Mouse (Mus musculus) intestine, embryonic 16.5 days (tissue): ENCODE results near the gene Fbxw5. TPM values are rescaled to one million over a fixed set of nuclear protein-coding genes. Genes with fewer than 3 reads are reported as not detected.

Experiments used
- ATAC-seq: fragments of 200-750 bp; cut with Nextera tagmentation; 2 replicates; pipeline ENCODE4 v1.8.0; 2017; ENCODE audit warnings: moderate TSS enrichment, moderate library complexity
- H3K27ac ChIP-seq: fragments of 300-500 bp; sonication (generic); 2 replicates; pipeline ENCODE4 v1.5.1; 2014; ENCODE audit warnings: mild to moderate bottlenecking, low read length
- H3K27me3 ChIP-seq: fragments of 300-500 bp; sonication (generic); replicated peaks from 2 replicates; pipeline ENCODE4 v1.6.1; 2014; ENCODE audit warnings: low read length, control low read depth, mixed read lengths; ENCODE audit not compliant: control insufficient read depth, insufficient read depth
- H3K36me3 ChIP-seq: fragments of 300-500 bp; sonication (generic); 2 replicates; pipeline ENCODE4 v1.6.1; 2014; ENCODE audit warnings: low read length, control low read depth; ENCODE audit not compliant: control insufficient read depth, insufficient read depth
- H3K4me1 ChIP-seq: fragments of 300-500 bp; sonication (generic); 2 replicates; pipeline ENCODE4 v1.6.1; 2014; ENCODE audit warnings: low read length, control low read depth, mixed read lengths; ENCODE audit not compliant: control insufficient read depth, insufficient read depth
- H3K4me2 ChIP-seq: fragments of 300-500 bp; sonication (generic); 2 replicates; pipeline ENCODE4 v1.6.1; 2014; ENCODE audit warnings: low read depth, low read length, control low read depth
- H3K4me3 ChIP-seq: fragments of 300-500 bp; sonication (generic); 2 replicates; pipeline ENCODE4 v1.5.1; 2014; ENCODE audit warnings: mild to moderate bottlenecking, low read length
- H3K9ac ChIP-seq: fragments of 300-500 bp; sonication (generic); 2 replicates; pipeline ENCODE4 v1.6.1; 2014; ENCODE audit warnings: low read depth, low read length
- H3K9me3 ChIP-seq: fragments of 300-500 bp; sonication (generic); 2 replicates; pipeline ENCODE4 v1.6.1; 2016; ENCODE audit warnings: low read length, control low read depth; ENCODE audit not compliant: control insufficient read depth
- WGBS: fragments of 180-500 bp; shearing (Covaris S2); extraction: QIAGEN DNeasy Blood & Tissue Kit; methylation state at CpG from one replicate; pipeline ENCODE4 v1.1.7; 2014; 5-methylcytosine and 5-hydroxymethylcytosine counted together
- polyA plus RNA-seq: library from polyadenylated mRNA; unstranded; fragments of >200 nt; fragmentation: Nextera tagmentation; extraction: Ambion mirVana; gene quantifications from 2 replicates; pipeline ENCODE4 v1.2.1, GENCODE M21; 2015

Fbxw5 gene
- polyA plus RNA-seq, 1 experiment from 2014 or later = 71.9 TPM

GRCm38 (mm10) chr2:25505000-25505399 lies 4.5 kb downstream of the Fbxw5 start:
- no peak overlapping the region for H3K9ac ChIP-seq
- no peak for ATAC-seq
- 100% methylated on average over 1 of the region's 1 CpGs for WGBS

GRCm38 (mm10) chr2:25505860-25506259 lies 5.3 kb downstream of the Fbxw5 start:
- Histone ChIP-seq H3K4me2 (no peak overlapping the region), H3K4me1 (peaks cover 14% of the 10 kb centered on the region), H3K9ac (no peak overlapping the region), H3K27me3 (no peaks in the 10 kb centered on the region), H3K27ac (no peak overlapping the region), H3K36me3 (0 out of 2 replicates have a peak, but pooled peaks cover 10% of the 10 kb centered on the region), H3K9me3 (no peaks in the 10 kb centered on the region), H3K4me3 (no peak overlapping the region)
- 92% methylated on average over 4 of the region's 4 CpGs for WGBS
- no peak for ATAC-seq

More at GRCm38 (mm10) chr2:25505000-25505399, 4.5 kb downstream of the Fbxw5 start:
- no peak overlapping the region for H3K27ac ChIP-seq
- H3K4me2 ChIP-seq = no peak overlapping the region
- H3K9me3 ChIP-seq = no peaks in the 10 kb centered on the region
- no peak overlapping the region for H3K4me3 ChIP-seq
- H3K27me3 ChIP-seq = no peaks in the 10 kb centered on the region
- H3K36me3 ChIP-seq = 0 out of 2 replicates have a peak, but pooled peaks cover 10% of the 10 kb centered on the region
- H3K4me1 ChIP-seq = peaks cover 17% of the 10 kb centered on the region

- Histone ChIP-seq H3K27me3 (no peaks in the 10 kb centered on the region), H3K4me3 (no peak overlapping the region), H3K27ac (no peak overlapping the region), H3K36me3 (0 out of 2 replicates have a peak, but pooled peaks cover 10% of the 10 kb centered on the region), H3K9me3 (no peaks in the 10 kb centered on the region), H3K4me1 (peaks cover 7% of the 10 kb centered on the region), H3K4me2 (no peak overlapping the region), H3K9ac (no peak overlapping the region)
- ATAC-seq = no peak
- WGBS = 39% methylated on average over 5 of the region's 5 CpGs
Observed at GRCm38 (mm10) chr2:25506964-25507363, 6.4 kb downstream of the Fbxw5 start.

GRCm38 (mm10) chr2:25509912-25510311 lies 9.4 kb downstream of the Fbxw5 start:
- Histone ChIP-seq H3K9me3 (no peaks in the 10 kb centered on the region), H3K36me3 (0 out of 2 replicates have a peak, but pooled peaks cover 4% of the 10 kb centered on the region), H3K27me3 (no peaks in the 10 kb centered on the region), H3K4me1 (no peaks in the 10 kb centered on the region), H3K9ac (no peak overlapping the region), H3K4me3 (no peak overlapping the region), H3K27ac (no peak overlapping the region), H3K4me2 (no peak overlapping the region)
- WGBS = 65% methylated on average over 3 of the region's 3 CpGs
- ATAC-seq = no peak

GRCm38 (mm10) chr2:25526510-25527302 lies 26.2 kb downstream of the Fbxw5 start:
- Histone ChIP-seq H3K27ac (no peak overlapping the region), H3K4me1 (no peaks in the 10 kb centered on the region), H3K9ac (no peak overlapping the region), H3K4me3 (no peak overlapping the region), H3K9me3 (no peaks in the 10 kb centered on the region), H3K4me2 (no peak overlapping the region), H3K36me3 (peaks cover 42% of the 10 kb centered on the region), H3K27me3 (no peaks in the 10 kb centered on the region)
- ATAC-seq = no peak
- WGBS = 88% methylated on average over 9 of the region's 9 CpGs

GRCm38 (mm10) chr2:25533707-25534106 lies 33.2 kb downstream of the Fbxw5 start:
- Histone ChIP-seq H3K9ac (no peak overlapping the region), H3K4me1 (no peaks in the 10 kb centered on the region), H3K9me3 (no peaks in the 10 kb centered on the region), H3K4me3 (no peak overlapping the region), H3K27ac (no peak overlapping the region), H3K4me2 (no peak overlapping the region), H3K27me3 (no peaks in the 10 kb centered on the region), H3K36me3 (peaks cover 19% of the 10 kb centered on the region)
- 93% methylated on average over 2 of the region's 2 CpGs for WGBS
- no peak for ATAC-seq

GRCm38 (mm10) chr2:25534178-25534865 lies 33.8 kb downstream of the Fbxw5 start:
- ATAC-seq = no peak
- H3K9me3 ChIP-seq = no peaks in the 10 kb centered on the region
- WGBS = 88% methylated on average over 3 of the region's 3 CpGs
- H3K9ac ChIP-seq = no peak overlapping the region
- no peak overlapping the region for H3K4me2 ChIP-seq
- no peak overlapping the region for H3K27ac ChIP-seq
- peaks cover 14% of the 10 kb centered on the region for H3K36me3 ChIP-seq
- H3K4me3 ChIP-seq = no peak overlapping the region
- no peaks in the 10 kb centered on the region for H3K27me3 ChIP-seq
- H3K4me1 ChIP-seq = no peaks in the 10 kb centered on the region

GRCm38 (mm10) chr2:25534866-25535182 lies 34.3 kb downstream of the Fbxw5 start:
- Histone ChIP-seq H3K9me3 (no peaks in the 10 kb centered on the region), H3K4me3 (no peak overlapping the region), H3K4me1 (no peaks in the 10 kb centered on the region), H3K36me3 (peaks cover 12% of the 10 kb centered on the region), H3K9ac (no peak overlapping the region), H3K27ac (no peak overlapping the region), H3K27me3 (no peaks in the 10 kb centered on the region), H3K4me2 (no peak overlapping the region)
- no peak for ATAC-seq
- 82% methylated on average over 2 of the region's 2 CpGs for WGBS

- no peak for ATAC-seq
- Histone ChIP-seq H3K27me3 (no peaks in the 10 kb centered on the region), H3K9me3 (no peaks in the 10 kb centered on the region), H3K9ac (no peak overlapping the region), H3K4me2 (no peak overlapping the region), H3K4me3 (no peak overlapping the region), H3K4me1 (no peaks in the 10 kb centered on the region), H3K27ac (no peak overlapping the region), H3K36me3 (0 out of 2 replicates have a peak, but pooled peaks cover 5% of the 10 kb centered on the region)
- WGBS = 82% methylated on average over 8 of the region's 8 CpGs
Observed at GRCm38 (mm10) chr2:25536531-25536930, 36.0 kb downstream of the Fbxw5 start.
